Mouse (Mus musculus) heart, adult 2 months (tissue): ENCODE measurements around the gene Cradd.
A peak's percentile ranks its signal among the peaks of the same experiment; 100 is the strongest.

Experiments
- CTCF ChIP-seq: fragments of 200-600 bp; IDR thresholded peaks from 2 replicates; pipeline ENCODE4 v1.8.1; 2022; ENCODE audit warnings: antibody characterized with exemption, mild to moderate bottlenecking, moderate library complexity
- POLR2A ChIP-seq: fragments of 200-500 bp; IDR thresholded peaks from 2 replicates; pipeline ENCODE4 v1.6.1; 2011; ENCODE audit warnings: mild to moderate bottlenecking, low read depth, low read length, control low read depth; ENCODE audit not compliant: insufficient read depth

DNA sequence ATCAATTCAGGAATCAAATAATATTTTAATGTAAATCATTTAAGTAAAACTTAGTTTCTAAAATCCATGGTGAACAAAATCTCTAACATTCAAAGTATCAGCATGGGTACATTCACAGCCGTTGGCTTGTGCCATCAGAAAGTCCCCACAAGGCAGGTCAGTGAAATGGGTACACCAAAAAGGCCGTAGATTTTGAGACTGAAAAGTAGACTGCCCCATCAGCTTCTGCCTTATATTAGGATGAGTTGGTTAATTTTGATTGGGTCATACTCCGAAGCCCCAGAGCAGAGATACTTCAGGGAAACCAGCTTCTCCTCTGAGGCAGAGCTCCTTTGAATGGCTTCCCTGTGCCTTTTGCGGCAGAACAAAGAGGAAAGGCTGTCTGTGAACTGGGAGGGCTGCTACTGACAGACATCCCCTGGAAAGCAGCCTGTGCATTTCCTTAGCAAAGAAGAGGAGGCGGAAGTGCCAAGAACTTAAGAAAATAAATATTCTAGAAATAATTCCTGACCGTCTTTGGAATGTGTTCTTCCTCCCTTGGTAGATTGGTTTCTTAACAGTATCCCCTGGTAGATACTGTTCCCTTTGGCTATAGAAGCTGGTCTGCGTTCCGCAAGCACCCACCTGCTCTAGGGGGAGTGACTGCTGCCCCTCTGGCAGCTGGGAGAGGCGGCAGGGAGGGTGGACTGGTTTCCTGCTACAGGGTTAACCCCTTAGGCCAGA lies 178.6 kb downstream of the Cradd start:
- TF ChIP-seq CTCF (0 out of 2 replicates have a peak, but pooled peaks have one; percentile 10), POLR2A (no peak)
